Mouse (Mus musculus) cerebellum, adult 11-12 months (tissue): ENCODE results near the gene Aldoc.

Experiments
- DNase-seq: peaks from one replicate; pipeline ENCODE4 v3.0.0; 2022

Aldoc gene

DNA sequence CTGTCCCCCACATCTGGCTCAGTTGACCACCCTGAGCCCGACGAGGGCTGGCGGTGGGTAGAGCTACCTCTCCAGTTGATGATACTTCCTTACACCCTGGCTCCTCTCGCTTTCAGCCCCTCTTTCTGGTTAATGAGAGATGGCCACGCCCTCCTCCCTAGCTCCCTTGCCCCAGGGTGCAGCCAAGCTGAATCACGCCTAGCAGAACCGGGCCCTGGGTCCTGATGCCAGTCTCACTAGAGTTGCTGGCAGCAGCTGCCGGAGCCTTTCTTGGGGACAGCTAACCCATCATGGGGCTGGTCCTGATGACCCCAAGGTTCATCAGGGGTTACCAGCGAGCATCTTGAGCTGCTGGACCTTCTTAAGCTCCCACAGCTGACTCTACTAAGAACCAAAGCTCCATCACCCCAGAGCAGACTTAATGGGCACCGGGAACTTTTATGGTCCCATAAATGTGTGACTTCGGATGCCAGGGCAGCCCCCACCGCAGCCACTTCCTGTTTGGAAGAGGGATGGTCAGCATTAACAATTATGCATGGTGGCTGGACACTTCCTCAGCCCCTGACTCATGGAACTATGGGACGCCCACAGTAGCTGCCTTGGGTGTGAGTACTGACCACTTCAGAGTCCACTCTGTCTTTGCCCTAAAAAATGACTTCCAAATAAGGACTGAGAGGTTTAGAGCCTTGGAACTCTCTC is 40.7 kb downstream of the Aldoc start:
- DNase-seq: no peak

DNA sequence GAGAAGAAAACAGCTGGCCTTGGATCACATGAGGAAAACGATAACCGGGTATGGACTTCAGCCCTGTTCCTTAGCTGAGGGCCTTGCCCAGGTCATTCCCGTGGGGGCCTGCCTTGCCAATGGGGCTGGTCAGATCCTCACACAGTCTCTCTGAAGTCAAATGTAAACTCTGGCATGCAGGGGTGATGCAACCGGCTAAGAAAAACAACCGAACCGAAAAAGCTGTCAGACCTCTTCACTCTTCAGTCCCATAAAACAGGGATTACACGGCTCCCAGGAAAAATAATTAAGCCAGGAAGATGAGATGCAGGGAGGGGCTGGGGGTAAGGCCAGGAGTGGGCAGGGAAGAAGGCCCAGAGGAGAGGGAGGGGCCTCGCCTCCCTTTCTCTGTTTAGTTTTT is 41.3 kb downstream of the Aldoc start:
- no peak for DNase-seq

DNA sequence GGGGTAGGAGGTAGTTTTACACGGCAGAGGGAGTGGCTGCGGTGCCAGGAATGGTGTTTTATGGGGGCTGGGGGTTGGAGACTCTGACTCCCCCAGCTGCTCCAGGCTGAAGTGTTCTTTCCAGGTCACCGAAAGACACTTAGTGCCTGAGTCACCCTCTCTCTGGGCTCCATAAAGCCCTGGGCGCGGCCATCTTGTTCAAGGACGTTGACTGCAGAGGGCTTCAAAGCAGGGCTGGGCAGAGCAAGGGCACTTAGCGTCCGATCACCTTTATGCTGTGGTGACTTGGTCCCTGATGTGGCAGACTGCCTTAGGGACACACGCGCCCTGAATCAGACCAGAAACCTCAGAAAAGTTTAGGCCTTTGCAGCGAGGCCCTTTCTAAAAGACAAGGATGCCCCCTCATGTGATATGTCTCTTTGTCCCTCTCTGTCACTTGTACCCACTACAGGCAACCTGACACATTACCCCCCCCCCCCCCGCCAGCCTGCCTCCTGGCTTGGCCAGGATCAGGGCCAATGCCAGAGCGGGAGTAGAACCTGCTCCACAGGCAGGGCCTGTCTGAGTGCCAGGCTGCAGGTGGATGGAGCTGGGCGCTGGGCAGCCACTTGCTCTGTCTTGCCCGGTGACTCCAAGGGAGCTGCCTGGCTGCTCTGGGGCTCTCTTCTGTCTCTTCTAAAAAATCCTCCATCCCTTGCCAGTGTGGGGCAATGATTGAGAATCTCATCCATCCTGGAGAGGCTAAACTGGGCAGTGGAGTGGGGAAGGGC is 44.9 kb downstream of the Aldoc start:
- no peak for DNase-seq

DNA sequence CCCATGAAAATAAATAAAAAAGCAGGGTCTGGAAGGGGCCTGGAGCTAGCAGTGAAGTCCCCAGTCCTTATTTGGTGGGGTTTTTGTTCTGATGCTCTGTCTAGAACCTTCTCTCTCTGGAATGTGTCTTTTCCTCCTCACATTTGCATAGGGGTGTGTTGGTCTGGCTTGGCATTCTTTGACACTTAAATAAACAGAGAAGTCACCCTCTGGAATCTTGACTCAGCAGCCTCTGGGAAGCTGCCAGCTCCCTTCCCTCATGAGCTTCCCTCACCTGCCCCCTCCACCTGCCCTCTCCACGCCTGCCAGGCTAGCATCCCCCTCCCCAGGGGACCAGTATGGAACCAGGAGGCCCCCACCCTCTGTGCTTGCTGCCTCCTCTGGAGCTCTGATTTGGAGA is 47.6 kb downstream of the Aldoc start:
- DNase-seq: no peak

DNA sequence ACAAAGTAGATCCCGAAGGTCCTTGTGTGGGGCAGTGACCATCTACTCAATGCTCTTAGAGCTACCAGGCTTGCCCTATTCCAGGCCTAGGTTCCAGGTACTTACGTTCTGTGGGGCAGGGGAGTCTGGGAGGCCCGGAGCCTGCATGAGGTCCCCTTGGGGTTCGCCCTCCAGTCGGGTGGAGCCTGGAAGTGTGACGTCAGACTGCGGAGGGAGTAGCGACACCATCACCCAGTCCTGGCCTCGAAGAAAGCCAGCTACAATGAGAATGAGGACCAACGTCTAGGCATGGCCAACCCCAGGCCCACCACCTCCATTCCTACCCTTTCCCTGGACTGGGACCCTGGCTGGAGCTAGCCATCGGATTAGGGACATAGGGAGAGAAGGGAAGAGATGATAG is 48.9 kb downstream of the Aldoc start:
- DNase-seq: no peak

DNA sequence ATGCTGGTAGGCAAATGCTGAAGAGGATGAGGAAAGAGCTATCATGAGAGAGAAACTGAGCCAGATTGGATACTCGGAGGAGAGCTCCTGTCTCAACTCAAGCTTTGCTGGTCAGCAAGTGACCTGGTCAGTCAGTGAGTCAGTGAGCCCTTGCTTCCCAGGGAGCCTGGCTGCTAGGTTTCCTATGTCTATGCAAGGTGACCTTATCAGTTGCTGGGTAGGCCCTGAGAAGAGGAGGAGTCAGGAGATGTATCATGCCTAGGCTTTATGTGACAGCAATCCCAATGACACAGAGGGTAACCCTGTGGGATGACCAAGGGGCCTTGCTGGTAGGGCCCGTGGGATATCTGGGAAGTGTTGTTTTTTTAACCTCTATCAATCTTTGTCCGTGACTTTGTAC is 49.4 kb downstream of the Aldoc start:
- DNase-seq: no peak

DNA sequence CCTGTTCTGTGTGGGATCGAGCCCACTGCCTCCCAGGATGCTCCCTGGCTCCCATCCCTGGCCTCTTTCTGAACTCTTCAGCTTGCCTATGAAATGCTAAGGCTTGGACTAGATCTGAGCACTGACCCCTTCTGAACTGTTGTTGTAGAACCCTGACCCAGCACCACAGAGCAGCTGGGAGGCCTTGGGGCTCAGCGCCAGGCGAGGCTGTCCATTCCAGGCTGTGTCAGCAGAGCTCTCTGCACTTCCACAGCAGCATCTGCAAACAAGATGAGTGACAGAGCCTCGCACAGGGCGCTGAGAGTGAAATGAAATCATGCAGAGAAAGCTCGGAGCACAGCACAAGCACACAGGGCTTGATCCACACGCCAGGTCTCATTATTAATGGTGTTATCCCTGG is 49.8 kb downstream of the Aldoc start:
- DNase-seq: no peak

DNA sequence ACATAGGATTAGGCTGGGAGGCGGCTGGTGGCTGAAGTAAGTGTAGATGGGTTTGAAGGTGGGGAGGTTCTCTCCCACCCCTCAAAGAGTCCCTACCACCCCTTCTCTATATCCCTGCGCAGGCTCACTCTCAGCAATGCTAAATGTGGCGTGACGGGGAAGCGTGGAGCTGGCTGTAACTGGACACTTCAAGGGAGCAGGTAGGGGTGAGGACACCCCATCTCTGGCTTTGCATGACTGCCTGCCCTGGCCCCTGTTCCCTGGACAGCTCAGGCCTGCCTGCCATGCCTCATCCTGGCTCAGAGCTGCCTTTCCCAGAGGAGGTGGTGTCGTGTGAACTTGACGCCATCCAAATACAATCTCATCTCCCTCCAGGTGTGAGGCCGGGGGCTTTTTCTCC is 51.4 kb downstream of the Aldoc start:
- no peak for DNase-seq
